Mouse (Mus musculus) mesoderm, embryonic 11.5 days (tissue): ENCODE measurements around the gene Gm45837.

Experiments used
- DNase-seq: peaks from one replicate; pipeline ENCODE4 v3.0.0-alpha.2; 2012; ENCODE audit warnings: low read depth, low spot score

The Gm45837 gene

GRCm38 (mm10) chr7:101501236-101501635 is 90.5 kb downstream of the Gm45837 start:
- DNase-seq = no peak

- no peak for DNase-seq
Measured at GRCm38 (mm10) chr7:101501675-101502074, 91.0 kb downstream of the Gm45837 start.

DNA sequence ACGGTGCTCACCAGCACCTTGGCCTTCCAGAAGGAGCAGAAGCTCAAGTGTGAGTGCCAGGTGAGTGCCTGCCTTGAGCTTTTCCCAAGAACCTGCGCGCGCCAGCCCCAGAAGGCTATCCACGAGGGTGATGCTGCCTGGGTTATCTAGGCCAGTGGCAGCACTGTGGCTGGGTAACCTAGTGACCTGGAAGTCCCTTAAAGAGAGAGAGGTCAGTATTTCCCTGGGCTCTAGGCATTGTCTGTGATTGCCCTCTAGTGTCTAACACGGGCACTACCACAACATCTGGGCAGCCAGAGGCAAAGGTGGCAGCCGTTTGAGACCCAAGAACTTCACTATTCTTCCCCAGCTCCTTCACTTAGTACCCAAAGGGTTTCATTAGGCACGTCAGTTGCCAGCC is 92.7 kb downstream of the Gm45837 start:
- DNase-seq = peak; percentile 69

DNA sequence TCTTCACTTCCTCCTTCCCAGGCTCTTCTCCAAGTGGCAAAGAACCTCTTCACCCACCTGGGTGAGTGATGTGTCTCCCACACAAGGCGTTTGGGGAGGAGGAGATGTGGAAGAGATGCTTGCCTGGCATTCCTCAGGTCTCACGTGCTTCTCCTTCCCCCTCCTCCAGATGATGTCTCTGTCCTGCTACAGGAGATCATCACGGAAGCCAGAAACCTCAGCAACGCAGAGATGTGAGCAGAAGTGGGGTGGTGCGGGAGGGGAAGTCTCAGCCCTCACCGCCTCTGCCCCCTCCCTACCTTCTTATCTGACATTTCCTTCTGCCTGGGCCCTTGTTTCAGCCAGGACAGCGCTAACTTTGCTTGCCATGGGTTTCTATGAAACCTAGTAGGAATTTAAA is 93.1 kb downstream of the Gm45837 start:
- no peak for DNase-seq

DNA sequence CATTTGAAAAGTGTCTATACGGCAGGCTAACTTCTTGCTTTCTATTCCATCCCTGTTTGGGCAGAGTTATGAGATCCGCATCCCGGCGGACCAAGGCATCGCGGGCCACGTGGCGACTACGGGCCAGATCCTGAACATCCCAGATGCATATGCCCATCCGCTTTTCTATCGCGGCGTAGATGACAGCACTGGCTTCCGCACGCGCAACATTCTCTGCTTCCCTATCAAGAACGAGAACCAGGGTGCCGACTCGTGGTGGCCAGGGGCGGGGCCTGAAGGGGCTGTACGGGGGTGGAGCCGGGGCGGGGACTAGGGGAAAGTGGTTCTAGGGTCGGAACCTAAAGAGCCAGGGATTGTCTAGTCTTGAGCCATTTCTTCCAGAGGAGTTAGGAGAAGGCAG is 93.8 kb downstream of the Gm45837 start:
- DNase-seq = no peak

- DNase-seq = no peak
Measured at GRCm38 (mm10) chr7:101509212-101509611, 98.5 kb downstream of the Gm45837 start.

DNA sequence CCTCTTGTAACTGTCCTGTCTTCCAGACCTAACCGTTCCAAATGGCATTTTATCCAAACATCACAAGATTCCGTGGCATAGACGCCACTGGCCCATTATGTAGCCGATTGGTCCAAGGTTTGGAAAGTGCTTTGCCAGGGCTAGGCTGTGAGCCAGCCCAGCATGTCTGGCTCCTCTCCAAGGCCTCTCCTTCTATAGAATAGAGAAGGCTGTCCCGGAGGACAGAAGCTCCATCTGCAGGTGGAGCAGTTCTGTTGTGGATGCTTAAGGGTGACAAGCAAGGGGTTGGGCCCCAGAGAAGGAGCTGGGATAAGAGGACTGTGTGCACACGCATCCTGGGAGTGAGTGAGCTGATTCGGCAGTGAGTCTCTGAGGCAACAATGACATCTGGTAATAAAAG is 103.0 kb downstream of the Gm45837 start:
- DNase-seq = no peak

GRCm38 (mm10) chr7:101514768-101515167 is 104.1 kb downstream of the Gm45837 start:
- no peak for DNase-seq

GRCm38 (mm10) chr7:101515295-101515694 is 104.6 kb downstream of the Gm45837 start:
- DNase-seq = no peak

GRCm38 (mm10) chr7:101516460-101516859 is 105.8 kb downstream of the Gm45837 start:
- DNase-seq = no peak

DNA sequence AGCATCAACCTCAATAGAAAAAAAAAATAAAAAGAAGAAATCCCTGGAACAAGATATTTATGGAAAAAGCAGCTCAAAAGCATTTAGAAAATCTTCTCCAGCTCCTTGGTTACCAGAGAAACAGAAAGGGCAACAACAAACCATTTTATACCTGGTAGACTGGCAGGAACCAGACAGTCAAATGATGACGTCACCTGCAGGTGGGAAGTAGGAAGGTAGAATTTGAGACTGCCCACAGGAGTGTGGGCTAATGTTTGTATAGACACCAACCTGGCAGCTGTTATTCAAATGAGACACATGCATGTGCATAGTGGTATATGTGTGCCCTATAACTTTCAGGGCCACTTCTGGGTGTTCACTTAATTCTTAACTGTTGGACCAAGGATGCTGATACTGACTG is 111.0 kb downstream of the Gm45837 start:
- no peak for DNase-seq

DNA sequence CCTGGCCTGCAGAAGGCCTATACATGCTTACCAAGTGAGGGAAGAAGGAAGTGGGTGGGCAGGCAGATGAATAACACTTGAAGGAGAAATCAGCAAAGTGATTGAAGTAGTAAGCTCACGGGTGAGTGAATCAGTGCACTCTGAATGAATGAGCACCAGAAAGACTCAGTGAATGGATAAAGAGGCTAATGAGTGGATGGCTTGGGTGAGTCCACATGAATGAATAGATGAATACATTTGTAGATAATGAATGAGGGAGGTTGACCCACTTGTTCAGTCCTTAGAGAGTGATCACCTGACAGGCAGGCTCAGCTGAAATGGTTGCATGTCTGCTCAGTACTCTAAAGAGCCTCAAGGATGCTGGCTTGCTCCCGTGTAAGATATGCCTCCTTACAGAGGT is 112.5 kb downstream of the Gm45837 start:
- no peak for DNase-seq

DNA sequence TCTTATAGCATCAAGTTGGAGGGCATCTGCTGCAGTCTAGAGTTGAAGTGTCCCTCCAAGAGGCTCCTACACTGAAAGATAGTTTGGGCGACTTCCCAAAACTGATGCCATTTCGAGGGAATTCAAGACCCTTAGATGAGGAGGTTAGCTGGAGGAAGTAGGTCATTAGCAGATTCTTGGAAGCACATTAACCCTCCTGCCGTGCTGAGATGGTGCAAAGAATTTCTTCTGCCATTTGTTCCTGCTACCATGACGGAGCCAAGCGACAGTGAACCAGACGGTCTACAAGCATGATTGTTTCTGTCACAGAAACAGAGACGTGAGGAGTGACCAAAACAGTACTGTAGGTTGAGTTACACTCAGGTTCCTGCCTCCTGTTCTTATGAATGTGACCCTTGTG is 115.8 kb downstream of the Gm45837 start:
- no peak for DNase-seq

GRCm38 (mm10) chr7:101534428-101534827 is 123.7 kb downstream of the Gm45837 start:
- no peak for DNase-seq

DNA sequence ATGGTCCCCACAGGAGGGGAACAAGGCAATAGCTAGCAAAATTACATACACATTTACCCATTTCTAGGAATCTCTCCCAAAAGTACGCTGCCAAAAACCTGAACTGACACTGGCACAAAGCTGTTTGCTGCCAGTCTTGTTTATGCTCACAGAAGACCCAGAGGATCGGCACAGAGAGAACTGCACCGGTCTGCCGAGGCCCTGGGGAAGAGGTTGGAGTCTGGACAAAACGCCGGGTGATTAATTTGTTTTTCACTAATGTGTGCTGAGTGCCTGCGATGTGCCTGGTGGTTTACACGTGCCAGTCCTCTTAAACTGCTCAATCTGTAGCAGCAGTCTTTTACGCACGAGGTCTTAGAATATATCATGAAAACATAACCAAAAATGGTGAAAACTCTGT is 124.4 kb downstream of the Gm45837 start:
- DNase-seq = no peak

GRCm38 (mm10) chr7:101535517-101535916 is 124.8 kb downstream of the Gm45837 start:
- DNase-seq = no peak

- DNase-seq = no peak
Measured at GRCm38 (mm10) chr7:101537541-101537940, 126.9 kb downstream of the Gm45837 start.

DNA sequence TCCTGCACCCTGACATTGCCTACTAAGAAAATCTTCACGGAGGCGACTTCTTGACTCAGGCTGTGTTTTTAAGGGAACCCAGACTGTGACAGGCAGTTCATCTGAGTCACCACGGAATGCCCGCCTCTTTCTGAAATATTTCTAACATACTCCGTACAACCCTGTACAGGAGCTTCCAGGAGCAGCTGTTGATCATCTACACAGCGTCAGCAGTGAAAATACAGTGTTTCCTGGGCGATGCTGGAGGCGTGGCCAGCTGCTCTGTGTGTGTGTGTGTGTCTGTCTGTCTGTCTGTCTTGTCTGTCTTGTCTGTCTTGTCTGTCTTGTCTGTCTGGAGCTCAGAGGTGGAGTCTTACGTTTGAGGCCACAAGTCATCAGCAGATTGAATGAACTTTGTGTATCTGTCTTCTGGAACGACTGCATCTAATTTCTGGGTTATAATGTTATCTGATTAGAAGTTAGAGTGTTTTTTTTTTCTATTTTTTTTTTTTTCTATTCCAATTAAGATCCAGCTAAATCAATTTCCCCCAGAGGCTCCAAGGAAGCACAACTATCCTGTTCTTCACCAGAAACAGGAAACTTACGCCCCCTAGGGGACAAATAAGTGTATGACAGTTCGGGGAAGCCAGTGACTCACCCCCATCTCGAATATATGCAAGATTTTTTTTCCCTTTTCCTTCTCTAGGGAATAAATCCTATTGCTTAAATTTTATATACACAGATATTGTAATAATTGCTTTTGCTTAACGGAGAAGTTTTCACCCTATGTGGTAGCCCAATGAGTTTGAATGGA is 127.7 kb downstream of the Gm45837 start:
- DNase-seq = peak; percentile 58

- DNase-seq = no peak
Measured at GRCm38 (mm10) chr7:101539774-101540173, 129.1 kb downstream of the Gm45837 start.

DNA sequence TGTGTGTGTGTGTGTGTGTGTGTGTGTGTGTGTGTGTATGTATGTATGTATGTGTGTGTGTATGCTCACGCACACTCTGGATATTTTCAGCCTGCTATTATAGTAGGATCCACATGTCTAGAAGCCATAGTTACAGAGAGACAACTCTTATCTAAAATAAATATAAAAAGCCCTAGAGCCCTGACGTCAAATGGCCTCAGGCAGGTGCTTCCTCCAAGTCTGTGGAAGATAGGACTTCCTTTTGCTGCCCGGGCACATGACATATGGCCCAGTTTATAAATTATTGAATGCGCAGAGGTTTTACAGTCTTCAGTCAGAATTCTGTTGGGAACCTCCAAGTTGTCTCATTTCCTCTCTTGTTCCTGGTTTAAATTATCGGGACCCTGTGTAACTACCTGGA is 130.0 kb downstream of the Gm45837 start:
- DNase-seq = no peak

DNA sequence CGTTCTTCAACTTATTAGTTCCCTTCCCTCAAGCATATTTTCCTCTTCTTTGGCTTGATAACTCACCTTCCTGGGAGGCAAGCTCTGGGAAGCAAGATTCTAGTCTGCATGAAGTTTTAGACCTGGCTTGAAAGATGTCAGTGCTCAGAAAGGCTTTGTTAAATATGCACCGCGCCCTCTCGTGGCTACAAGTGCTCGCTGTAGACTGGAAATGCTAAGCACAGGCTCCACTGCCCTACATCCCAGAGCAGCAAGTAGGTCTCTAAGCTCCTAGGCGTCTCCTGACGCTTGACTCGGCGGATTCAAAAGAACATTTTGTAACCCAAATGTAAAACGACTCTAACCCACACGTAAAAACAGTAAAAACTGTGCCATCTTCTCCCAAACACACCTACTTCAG is 130.4 kb downstream of the Gm45837 start:
- peak; percentile 80 for DNase-seq

DNA sequence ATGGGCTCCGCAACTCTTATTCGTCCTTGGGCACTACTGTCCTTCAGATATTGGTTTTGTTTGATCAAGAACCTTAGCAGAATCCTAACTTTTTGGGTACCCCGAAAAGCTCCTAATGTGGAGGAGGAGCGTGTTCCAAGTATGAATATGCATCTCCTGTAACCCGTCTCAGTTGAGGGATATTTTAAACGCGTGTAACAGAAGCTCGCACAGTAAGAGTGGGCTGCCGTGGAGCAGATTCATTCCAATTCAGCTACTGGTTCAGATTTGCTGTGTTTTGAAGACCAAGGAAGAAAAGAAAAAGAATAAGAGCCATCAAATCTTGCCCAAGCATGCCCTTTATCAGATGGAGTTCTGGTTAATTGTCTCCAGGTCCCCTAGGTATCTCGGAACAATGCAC is 131.0 kb downstream of the Gm45837 start:
- DNase-seq = no peak

- no peak for DNase-seq
Measured at GRCm38 (mm10) chr7:101547651-101548050, 137.0 kb downstream of the Gm45837 start.

DNA sequence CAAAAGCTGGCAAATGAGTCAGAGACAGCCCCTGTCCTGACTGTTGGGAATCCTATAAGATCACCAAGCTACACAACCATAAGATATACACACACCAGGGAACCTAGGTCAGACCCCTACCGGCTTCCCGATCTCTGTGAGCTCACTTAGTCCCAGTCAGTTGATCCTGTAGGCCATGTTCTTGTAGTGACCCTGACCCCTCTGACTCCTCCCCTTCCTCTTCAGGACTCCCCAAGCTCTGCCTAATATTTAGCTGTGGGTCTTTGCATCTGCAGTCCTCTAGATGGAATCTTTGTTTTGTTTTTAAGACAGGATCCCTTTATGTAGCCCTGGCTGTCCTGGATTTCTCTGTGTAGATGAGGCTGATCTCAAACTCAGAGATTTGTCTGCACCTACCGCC is 138.6 kb downstream of the Gm45837 start:
- no peak for DNase-seq
